Mouse (Mus musculus) hindbrain, embryonic 14.5 days (tissue): ENCODE results near the gene Nufip1. TPM values are rescaled to one million over a fixed set of nuclear protein-coding genes. Genes with fewer than 3 reads are reported as not detected.

Experiments used
- ATAC-seq: fragments of 200-750 bp; cut with Nextera tagmentation; 2 replicates; pipeline ENCODE4 v1.8.0; 2017; ENCODE audit warnings: moderate number of reproducible peaks, mild to moderate bottlenecking, moderate TSS enrichment, moderate library complexity; ENCODE audit not compliant: low FRiP score
- DNase-seq: peaks from one replicate; pipeline ENCODE4 v3.0.0-alpha.2; 2015; ENCODE audit warnings: low spot score
- H3K27ac ChIP-seq: fragments of 300-500 bp; sonication (generic); 2 replicates; pipeline ENCODE4 v1.5.1; 2014; ENCODE audit warnings: mild to moderate bottlenecking, moderate library complexity
- H3K27me3 ChIP-seq: fragments of 300-500 bp; sonication (generic); 2 replicates; pipeline ENCODE4 v1.6.1; 2014; ENCODE audit warnings: mild to moderate bottlenecking, low read length, mixed read lengths; ENCODE audit not compliant: control insufficient read depth, insufficient read depth
- H3K36me3 ChIP-seq: fragments of 300-500 bp; sonication (generic); replicated peaks from 2 replicates; pipeline ENCODE4 v1.6.1; 2014; ENCODE audit not compliant: control insufficient read depth, insufficient read depth
- H3K4me1 ChIP-seq: fragments of 300-500 bp; sonication (generic); replicated peaks from 2 replicates; pipeline ENCODE4 v1.6.1; 2014; ENCODE audit warnings: antibody characterized with exemption, low read length, mixed read lengths; ENCODE audit not compliant: control insufficient read depth, insufficient read depth
- H3K4me2 ChIP-seq: fragments of 300-500 bp; sonication (generic); replicated peaks from 2 replicates; pipeline ENCODE4 v1.6.1; 2014; ENCODE audit warnings: mild to moderate bottlenecking, moderate library complexity
- H3K4me3 ChIP-seq: fragments of 300-500 bp; sonication (generic); replicated peaks from 2 replicates; pipeline ENCODE4 v1.5.1; 2014; ENCODE audit warnings: mild to moderate bottlenecking, low read length
- H3K9ac ChIP-seq: fragments of 300-500 bp; sonication (generic); 2 replicates; pipeline ENCODE4 v1.6.1; 2014
- H3K9me3 ChIP-seq: fragments of 300-500 bp; sonication (generic); 2 replicates; pipeline ENCODE4 v1.6.1; 2016; ENCODE audit warnings: low read length; ENCODE audit not compliant: control insufficient read depth
- WGBS: fragments of 180-500 bp; shearing (Covaris S2); extraction: QIAGEN DNeasy Blood & Tissue Kit; methylation state at CpG from one replicate; pipeline ENCODE4 v1.1.7; 2014; 5-methylcytosine and 5-hydroxymethylcytosine counted together
- polyA plus RNA-seq: library from polyadenylated mRNA; unstranded; fragments of >200 nt; fragmentation: Nextera tagmentation; extraction: Ambion mirVana; gene quantifications from 2 replicates; pipeline ENCODE4 v1.2.1, GENCODE M21; 2014

Nufip1 gene
- polyA plus RNA-seq, 1 experiment from 2014 or later = 11.1 TPM

GRCm38 (mm10) chr14:76121901-76122662 lies 11.4 kb downstream of the Nufip1 start:
- peaks cover 83% of the 10 kb centered on the region for H3K36me3 ChIP-seq
- H3K4me1 ChIP-seq = no peaks in the 10 kb centered on the region
- DNase-seq = peak; percentile 76
- no peak overlapping the region for H3K4me3 ChIP-seq
- ATAC-seq = no peak
- 62% methylated on average over 6 of the region's 6 CpGs for WGBS
- no peak overlapping the region for H3K4me2 ChIP-seq
- no peaks in the 10 kb centered on the region for H3K27me3 ChIP-seq
- no peak overlapping the region for H3K27ac ChIP-seq
- no peak overlapping the region for H3K9ac ChIP-seq
- H3K9me3 ChIP-seq = no peaks in the 10 kb centered on the region

- 96% methylated on average over 8 of the region's 8 CpGs for WGBS
These were observed 12.0 kb downstream of the Nufip1 start for GRCm38 (mm10) chr14:76122663-76123058.

GRCm38 (mm10) chr14:76127311-76127710 lies 16.6 kb downstream of the Nufip1 start:
- no peak for DNase-seq
- Histone ChIP-seq H3K9ac (no peak overlapping the region), H3K4me3 (no peak overlapping the region), H3K4me1 (no peaks in the 10 kb centered on the region), H3K4me2 (no peak overlapping the region), H3K36me3 (peaks cover 92% of the 10 kb centered on the region), H3K9me3 (no peaks in the 10 kb centered on the region), H3K27ac (no peak overlapping the region), H3K27me3 (no peaks in the 10 kb centered on the region)
- no peak for ATAC-seq
- 81% methylated on average over 3 of the region's 3 CpGs for WGBS

More at GRCm38 (mm10) chr14:76122663-76123058, 12.0 kb downstream of the Nufip1 start:
- no peak for ATAC-seq
- Histone ChIP-seq H3K27me3 (no peaks in the 10 kb centered on the region), H3K4me2 (no peak overlapping the region), H3K9me3 (no peaks in the 10 kb centered on the region), H3K36me3 (peaks cover 83% of the 10 kb centered on the region), H3K9ac (no peak overlapping the region), H3K4me3 (no peak overlapping the region), H3K4me1 (no peaks in the 10 kb centered on the region), H3K27ac (no peak overlapping the region)
- DNase-seq = no peak

GRCm38 (mm10) chr14:76128174-76128573 lies 17.5 kb downstream of the Nufip1 start:
- ATAC-seq (no peak), DNase-seq (no peak)
- no peak overlapping the region for H3K27ac ChIP-seq
- no peak overlapping the region for H3K4me2 ChIP-seq
- H3K9me3 ChIP-seq = no peaks in the 10 kb centered on the region
- H3K27me3 ChIP-seq = no peaks in the 10 kb centered on the region
- H3K36me3 ChIP-seq = peaks cover 93% of the 10 kb centered on the region
- no peaks in the 10 kb centered on the region for H3K4me1 ChIP-seq
- 90% methylated on average over 4 of the region's 4 CpGs for WGBS
- no peak overlapping the region for H3K9ac ChIP-seq
- H3K4me3 ChIP-seq = no peak overlapping the region

- H3K4me3 ChIP-seq = no peak overlapping the region
- no peaks in the 10 kb centered on the region for H3K4me1 ChIP-seq
- H3K9me3 ChIP-seq = no peaks in the 10 kb centered on the region
- no peak overlapping the region for H3K4me2 ChIP-seq
- no peak for ATAC-seq
- no peak for DNase-seq
- no peak overlapping the region for H3K9ac ChIP-seq
- H3K27ac ChIP-seq = no peak overlapping the region
- H3K36me3 ChIP-seq = peaks cover 65% of the 10 kb centered on the region
- 95% methylated on average over 4 of the region's 4 CpGs for WGBS
- H3K27me3 ChIP-seq = no peaks in the 10 kb centered on the region
These were observed 24.3 kb downstream of the Nufip1 start for GRCm38 (mm10) chr14:76134975-76135374.

- 92% methylated on average over 1 of the region's 1 CpGs for WGBS
- H3K4me3 ChIP-seq = no peak overlapping the region
- H3K4me1 ChIP-seq = no peaks in the 10 kb centered on the region
- H3K27ac ChIP-seq = no peak overlapping the region
- H3K4me2 ChIP-seq = no peak overlapping the region
- no peak for DNase-seq
- no peak for ATAC-seq
- no peaks in the 10 kb centered on the region for H3K27me3 ChIP-seq
- no peaks in the 10 kb centered on the region for H3K9me3 ChIP-seq
- H3K36me3 ChIP-seq = no peaks in the 10 kb centered on the region
- no peak overlapping the region for H3K9ac ChIP-seq
These were observed 34.6 kb downstream of the Nufip1 start for GRCm38 (mm10) chr14:76145248-76145647.

- no peaks in the 10 kb centered on the region for H3K4me1 ChIP-seq
- ATAC-seq = no peak
- H3K4me2 ChIP-seq = no peak overlapping the region
- H3K9me3 ChIP-seq = no peaks in the 10 kb centered on the region
- H3K27ac ChIP-seq = no peak overlapping the region
- no peak overlapping the region for H3K4me3 ChIP-seq
- H3K36me3 ChIP-seq = no peaks in the 10 kb centered on the region
- 59% methylated on average over 7 of the region's 7 CpGs for WGBS
- no peak overlapping the region for H3K9ac ChIP-seq
- H3K27me3 ChIP-seq = no peaks in the 10 kb centered on the region
- DNase-seq = no peak
These were observed 35.2 kb downstream of the Nufip1 start for GRCm38 (mm10) chr14:76145868-76146267.

GRCm38 (mm10) chr14:76147061-76147460 lies 36.4 kb downstream of the Nufip1 start:
- no peaks in the 10 kb centered on the region for H3K36me3 ChIP-seq
- WGBS = 82% methylated on average over 6 of the region's 6 CpGs
- H3K4me2 ChIP-seq = no peak overlapping the region
- H3K27ac ChIP-seq = no peak overlapping the region
- H3K9ac ChIP-seq = no peak overlapping the region
- no peaks in the 10 kb centered on the region for H3K4me1 ChIP-seq
- DNase-seq = no peak
- H3K9me3 ChIP-seq = no peaks in the 10 kb centered on the region
- H3K4me3 ChIP-seq = no peak overlapping the region
- ATAC-seq = no peak
- H3K27me3 ChIP-seq = no peaks in the 10 kb centered on the region

- Histone ChIP-seq H3K9me3 (no peaks in the 10 kb centered on the region), H3K27me3 (no peaks in the 10 kb centered on the region), H3K4me2 (no peak overlapping the region), H3K36me3 (no peaks in the 10 kb centered on the region), H3K27ac (no peak overlapping the region), H3K4me3 (no peak overlapping the region), H3K4me1 (0 out of 2 replicates have a peak, but pooled peaks cover 3% of the 10 kb centered on the region), H3K9ac (no peak overlapping the region)
- no peak for ATAC-seq
- no peak for DNase-seq
- WGBS = 89% methylated on average over 10 of the region's 10 CpGs
These were observed 37.6 kb downstream of the Nufip1 start for GRCm38 (mm10) chr14:76148294-76148693.
